Mouse (Mus musculus) neural tube, embryonic 12.5 days (tissue): Measurements from ENCODE around the gene 1110012L19Rik. TPM values are rescaled to one million over a fixed set of nuclear protein-coding genes. Genes with fewer than 3 reads are reported as not detected.
A peak's percentile ranks its signal among the peaks of the same experiment; 100 is the strongest.
"Not testable (repeated sequence)": the region's sequence is repeated elsewhere in the genome, so short reads cannot be mapped to it uniquely, and the experiment has no call there.

Experiments used
- ATAC-seq: fragments of 200-750 bp; cut with Nextera tagmentation; 2 replicates; pipeline ENCODE4 v1.8.0; 2017; ENCODE audit warnings: low read depth, mild to moderate bottlenecking, moderate TSS enrichment, moderate library complexity; ENCODE audit not compliant: low FRiP score
- H3K27ac ChIP-seq: fragments of 300-500 bp; sonication (generic); 2 replicates; pipeline ENCODE4 v1.5.1; 2016
- H3K27me3 ChIP-seq: fragments of 300-500 bp; sonication (generic); replicated peaks from 2 replicates; pipeline ENCODE4 v1.6.1; 2016; ENCODE audit warnings: mild to moderate bottlenecking
- H3K36me3 ChIP-seq: fragments of 300-500 bp; sonication (generic); 2 replicates; pipeline ENCODE4 v1.6.1; 2016; ENCODE audit warnings: mild to moderate bottlenecking
- H3K4me1 ChIP-seq: fragments of 300-500 bp; sonication (generic); 2 replicates; pipeline ENCODE4 v1.6.1; 2016
- H3K4me2 ChIP-seq: fragments of 300-500 bp; sonication (generic); replicated peaks from 2 replicates; pipeline ENCODE4 v1.6.1; 2016; ENCODE audit warnings: mild to moderate bottlenecking
- H3K4me3 ChIP-seq: fragments of 300-500 bp; sonication (generic); 2 replicates; pipeline ENCODE4 v1.5.1; 2016
- H3K9ac ChIP-seq: fragments of 300-500 bp; sonication (generic); 2 replicates; pipeline ENCODE4 v1.6.1; 2016; ENCODE audit warnings: mild to moderate bottlenecking
- H3K9me3 ChIP-seq: fragments of 300-500 bp; sonication (generic); 2 replicates; pipeline ENCODE4 v1.6.1; 2016; ENCODE audit warnings: mild to moderate bottlenecking
- WGBS: fragments of 180-500 bp; shearing (Covaris S2); methylation state at CpG from one replicate; pipeline ENCODE4 v1.1.7; 2016; 5-methylcytosine and 5-hydroxymethylcytosine counted together
- polyA plus RNA-seq: library from polyadenylated mRNA; unstranded; fragments of >200 nt; fragmentation: Nextera tagmentation; extraction: Ambion mirVana; gene quantifications from 2 replicates; pipeline ENCODE4 v1.2.1, GENCODE M21; 2016

1110012L19Rik gene
- 30.1 and 31.4 TPM in 2 replicates for polyA plus RNA-seq

- ATAC-seq, result peak; percentile 97
- 18% methylated on average over 22 of the region's 22 CpGs for WGBS
- no peak within 1 kb of the TSS for H3K27ac ChIP-seq
Measured at GRCm38 (mm10) chrX:70385276-70385961, at the start of gene 1110012L19Rik. TSS of gene 1110012L19Rik (plus strand) at chrX:70385877.

GRCm38 (mm10) chrX:70362985-70363384, 22.7 kb upstream of the 1110012L19Rik start:
- Histone ChIP-seq H3K36me3 (peaks cover 7% of the 10 kb centered on the region), H3K4me2 (peak overlapping the region; percentile 54), H3K4me3 (no peak overlapping the region), H3K9me3 (no peaks in the 10 kb centered on the region), H3K27ac (no peak overlapping the region), H3K27me3 (no peaks in the 10 kb centered on the region), H3K9ac (no peak overlapping the region), H3K4me1 (no peaks in the 10 kb centered on the region)
- WGBS, result 94% methylated on average over 7 of the region's 7 CpGs
- no peak for ATAC-seq

More at GRCm38 (mm10) chrX:70385276-70385961, at the start of gene 1110012L19Rik:
- peak within 1 kb of the TSS; percentile 61 for H3K4me2 ChIP-seq
- H3K27me3 ChIP-seq, result no peaks in the 10 kb centered on the region
- H3K36me3 ChIP-seq, result no peaks in the 10 kb centered on the region
- peak within 1 kb of the TSS; percentile 47 for H3K4me3 ChIP-seq
- peak within 1 kb of the TSS; percentile 48 for H3K9ac ChIP-seq
- no peaks in the 10 kb centered on the region for H3K9me3 ChIP-seq
- 0 out of 2 replicates have a peak, but pooled peaks cover 4% of the 10 kb centered on the region for H3K4me1 ChIP-seq

GRCm38 (mm10) chrX:70363446-70363845, 22.2 kb upstream of the 1110012L19Rik start:
- Histone ChIP-seq H3K4me2 (peak overlapping the region; percentile 54), H3K9me3 (no peaks in the 10 kb centered on the region), H3K27ac (no peak overlapping the region), H3K36me3 (peaks cover 3% of the 10 kb centered on the region; the same call in 1 of the 2 replicates), H3K4me1 (no peaks in the 10 kb centered on the region), H3K27me3 (no peaks in the 10 kb centered on the region), H3K4me3 (peak overlapping the region; percentile 46; the same call in 1 of the 2 replicates), H3K9ac (no peak overlapping the region)
- 91% methylated on average over 5 of the region's 5 CpGs for WGBS
- ATAC-seq, result no peak

GRCm38 (mm10) chrX:70364202-70364601, 21.5 kb upstream of the 1110012L19Rik start:
- Histone ChIP-seq H3K4me2 (peak overlapping the region; percentile 54), H3K9ac (peak overlapping the region; percentile 45; the same call in 1 of the 2 replicates), H3K4me3 (peak overlapping the region; percentile 46), H3K27ac (no peak overlapping the region), H3K9me3 (no peaks in the 10 kb centered on the region), H3K36me3 (peaks cover 3% of the 10 kb centered on the region; the same call in 1 of the 2 replicates), H3K4me1 (no peaks in the 10 kb centered on the region), H3K27me3 (no peaks in the 10 kb centered on the region)
- ATAC-seq, result 0 out of 2 replicates have a peak, but pooled peaks have one; percentile 45
- 75% methylated on average over 1 of the region's 1 CpGs for WGBS

- H3K9me3 ChIP-seq, result no peaks in the 10 kb centered on the region
- WGBS, result 23% methylated on average over 38 of the region's 45 CpGs
- peaks cover under 1% of the 10 kb centered on the region; the same call in 1 of the 2 replicates for H3K36me3 ChIP-seq
- H3K27me3 ChIP-seq, result no peaks in the 10 kb centered on the region
- H3K4me1 ChIP-seq, result no peaks in the 10 kb centered on the region
- peak within 1 kb of the TSS; percentile 46 for H3K4me3 ChIP-seq
- H3K4me2 ChIP-seq, result peak within 1 kb of the TSS; percentile 54
- ATAC-seq, result peak; percentile 95
- H3K27ac ChIP-seq, result no peak within 1 kb of the TSS
- H3K9ac ChIP-seq, result peak within 1 kb of the TSS; percentile 45; the same call in 1 of the 2 replicates
Measured at GRCm38 (mm10) chrX:70364661-70365613, 20.7 kb upstream of the 1110012L19Rik start, which contains the start of gene Ids. TSS of gene Ids (minus strand) at chrX:70365084.

DNA sequence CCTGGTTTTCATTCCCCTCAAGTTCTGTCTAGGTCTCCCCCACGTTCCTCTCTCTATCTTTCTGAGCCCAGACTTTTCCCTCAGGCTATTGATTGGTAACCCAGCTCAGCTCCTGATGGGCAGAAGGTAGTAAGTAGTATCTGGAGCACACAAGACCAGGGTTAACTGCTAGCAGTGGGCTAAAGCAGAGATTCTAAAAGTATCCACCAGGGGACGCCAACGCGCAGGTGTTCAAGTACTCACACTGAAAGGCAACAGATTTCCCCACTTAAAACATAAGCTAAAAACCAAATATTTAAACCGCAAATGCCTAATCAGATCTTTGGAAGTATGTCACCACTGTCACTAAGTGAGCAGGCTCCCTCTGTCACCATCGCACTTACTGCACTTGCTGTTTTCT, 15.9 kb upstream of the 1110012L19Rik start:
- 48% methylated on average over 2 of the region's 6 CpGs for WGBS
- H3K4me1 ChIP-seq, H3K4me3 ChIP-seq, H3K27ac ChIP-seq, H3K27me3 ChIP-seq, H3K4me2 ChIP-seq, ATAC-seq, H3K9me3 ChIP-seq, H3K36me3 ChIP-seq, H3K9ac ChIP-seq: not testable (repeated sequence)

DNA sequence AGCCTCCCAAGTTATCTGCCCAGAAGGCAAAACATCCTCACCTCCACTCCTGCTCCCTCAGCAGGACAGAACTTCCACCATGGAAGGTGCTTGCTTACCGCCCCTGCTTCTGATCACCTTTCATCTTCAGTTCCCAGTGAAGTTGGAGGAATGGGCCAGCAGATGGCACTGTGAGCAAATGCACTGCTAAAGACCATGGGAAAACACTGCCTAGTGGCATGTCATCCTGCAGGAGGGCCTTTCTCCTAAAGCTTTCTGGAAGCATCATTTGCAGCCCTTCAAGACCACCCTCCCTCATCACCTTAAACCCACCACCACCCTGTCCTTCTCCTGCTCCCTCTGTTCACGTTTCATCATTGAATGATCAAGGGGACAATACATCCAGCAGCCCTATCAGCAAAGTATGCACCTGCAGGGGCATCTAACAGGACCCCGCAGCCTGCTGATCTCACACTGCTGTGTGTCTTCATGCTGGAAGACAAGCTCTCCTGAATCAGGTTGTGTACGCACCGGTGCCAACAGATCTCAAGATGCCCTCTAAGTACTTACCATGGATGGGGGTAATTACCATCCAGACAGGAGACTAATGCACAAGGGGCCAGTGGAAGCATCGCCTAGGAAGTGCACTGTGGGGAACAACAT, 11.1 kb upstream of the 1110012L19Rik start:
- H3K4me1 ChIP-seq, H3K27me3 ChIP-seq, H3K9me3 ChIP-seq, H3K9ac ChIP-seq, H3K4me3 ChIP-seq, H3K4me2 ChIP-seq, H3K27ac ChIP-seq, H3K36me3 ChIP-seq: not testable (repeated sequence)
- WGBS, result 67% methylated on average over 5 of the region's 6 CpGs
- ATAC-seq, result 0 out of 2 replicates have a peak, but pooled peaks have one; percentile 48

GRCm38 (mm10) chrX:70384917-70385275, 781 bp upstream of the 1110012L19Rik start:
- ATAC-seq, result peak; percentile 54
- H3K27me3 ChIP-seq, result no peaks in the 10 kb centered on the region
- H3K4me2 ChIP-seq, result peak overlapping the region; percentile 61
- 49% methylated on average over 3 of the region's 3 CpGs for WGBS
- H3K27ac ChIP-seq, result no peak overlapping the region
- peak overlapping the region; percentile 47 for H3K4me3 ChIP-seq
- no peaks in the 10 kb centered on the region for H3K9me3 ChIP-seq
- 0 out of 2 replicates have a peak, but pooled peaks cover 4% of the 10 kb centered on the region for H3K4me1 ChIP-seq
- H3K36me3 ChIP-seq, result no peaks in the 10 kb centered on the region
- 0 out of 2 replicates have a peak overlapping the region, but pooled peaks have one; percentile 29 for H3K9ac ChIP-seq

- peak overlapping the region; percentile 48 for H3K9ac ChIP-seq
- H3K9me3 ChIP-seq, result no peaks in the 10 kb centered on the region
- no peaks in the 10 kb centered on the region for H3K27me3 ChIP-seq
- H3K27ac ChIP-seq, result no peak overlapping the region
- 0 out of 2 replicates have a peak, but pooled peaks cover 4% of the 10 kb centered on the region for H3K4me1 ChIP-seq
- no peaks in the 10 kb centered on the region for H3K36me3 ChIP-seq
- H3K4me3 ChIP-seq, result peak overlapping the region; percentile 47
- peak; percentile 61 for ATAC-seq
- 14% methylated on average over 11 of the region's 11 CpGs for WGBS
- H3K4me2 ChIP-seq, result peak overlapping the region; percentile 61
Measured at GRCm38 (mm10) chrX:70385962-70386351, 280 bp downstream of the 1110012L19Rik start.

DNA sequence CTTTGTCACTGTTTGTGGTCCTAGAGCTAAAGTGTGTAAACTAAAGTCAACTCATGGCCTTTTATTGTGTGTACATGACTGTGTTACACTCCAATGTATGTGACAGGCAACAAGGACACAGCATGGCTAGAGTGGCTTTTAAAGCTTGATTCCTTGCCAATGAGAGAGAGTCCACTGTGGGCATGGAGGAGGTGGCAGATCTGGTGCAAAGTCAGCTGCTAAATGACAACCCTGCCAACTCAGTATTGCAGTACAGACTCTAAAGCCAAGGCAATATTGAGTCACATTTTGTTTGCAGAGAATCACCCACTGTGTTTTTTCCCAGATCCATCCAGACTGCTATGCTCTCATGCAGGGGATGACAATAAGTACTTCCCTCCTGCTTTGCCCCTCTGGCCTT, 7.0 kb downstream of the 1110012L19Rik start:
- H3K36me3 ChIP-seq, H3K4me1 ChIP-seq, H3K4me2 ChIP-seq, H3K9ac ChIP-seq, H3K9me3 ChIP-seq, H3K27ac ChIP-seq, H3K4me3 ChIP-seq, ATAC-seq, H3K27me3 ChIP-seq: not testable (repeated sequence)

DNA sequence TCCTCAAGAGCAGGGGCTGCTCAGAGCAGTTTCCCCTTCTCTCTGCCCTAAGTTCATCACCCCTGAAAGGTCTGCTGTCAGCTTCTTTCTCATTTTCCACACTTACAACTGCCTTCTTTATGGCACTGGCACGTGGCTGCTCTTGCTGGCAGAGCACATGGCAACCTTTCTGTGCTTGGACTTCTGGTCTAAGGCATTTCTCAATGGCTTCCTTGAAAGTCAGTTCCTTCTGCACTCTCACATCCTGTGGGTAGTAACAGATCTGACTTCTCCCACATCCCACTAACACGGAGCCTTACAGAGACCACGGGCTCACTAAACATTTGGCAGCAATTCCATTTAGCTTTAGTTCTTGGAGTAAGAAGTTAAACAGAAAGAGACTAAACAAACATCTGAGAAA, 39.8 kb downstream of the 1110012L19Rik start:
- not testable (repeated sequence) for H3K27ac ChIP-seq

More for the DNA sequence above, 39.8 kb downstream of the 1110012L19Rik start:
- not testable (repeated sequence) for H3K9ac ChIP-seq, H3K4me2 ChIP-seq, ATAC-seq, H3K4me1 ChIP-seq, H3K9me3 ChIP-seq, H3K27me3 ChIP-seq, H3K36me3 ChIP-seq, H3K4me3 ChIP-seq
- WGBS, result 81% methylated on average over 3 of the region's 3 CpGs
